Mouse (Mus musculus) hindbrain, embryonic 11.5 days (tissue): ENCODE measurements around the gene 1600014C23Rik. TPM values are rescaled to one million over a fixed set of nuclear protein-coding genes. Genes with fewer than 3 reads are reported as not detected.

ENCODE experiments used
- ATAC-seq: fragments of 200-750 bp; cut with Nextera tagmentation; 2 replicates; pipeline ENCODE4 v1.8.0; 2017; ENCODE audit warnings: mild to moderate bottlenecking, moderate TSS enrichment, moderate library complexity; ENCODE audit not compliant: low FRiP score
- DNase-seq: peaks from one replicate; pipeline ENCODE4 v3.0.0-alpha.2; 2015; ENCODE audit warnings: low spot score
- H3K27ac ChIP-seq: fragments of 300-500 bp; sonication (generic); 2 replicates; pipeline ENCODE4 v1.5.1; 2014; ENCODE audit warnings: mild to moderate bottlenecking, low read depth, low read length
- H3K27me3 ChIP-seq: fragments of 300-500 bp; sonication (generic); 2 replicates; pipeline ENCODE4 v1.6.1; 2014; ENCODE audit warnings: mild to moderate bottlenecking, low read length, moderate library complexity, mixed read lengths; ENCODE audit not compliant: control insufficient read depth, insufficient read depth
- H3K36me3 ChIP-seq: fragments of 300-500 bp; sonication (generic); 2 replicates; pipeline ENCODE4 v1.6.1; 2014; ENCODE audit warnings: mild to moderate bottlenecking, low read length, moderate library complexity, mixed read lengths; ENCODE audit not compliant: control insufficient read depth, insufficient read depth
- H3K4me1 ChIP-seq: fragments of 300-500 bp; sonication (generic); replicated peaks from 2 replicates; pipeline ENCODE4 v1.6.1; 2014; ENCODE audit warnings: low read length, mixed read lengths; ENCODE audit not compliant: control insufficient read depth, insufficient read depth
- H3K4me2 ChIP-seq: fragments of 300-500 bp; sonication (generic); replicated peaks from 2 replicates; pipeline ENCODE4 v1.6.1; 2014; ENCODE audit warnings: mild to moderate bottlenecking, low read depth, low read length
- H3K4me3 ChIP-seq: fragments of 300-500 bp; sonication (generic); 2 replicates; pipeline ENCODE4 v1.5.1; 2014; ENCODE audit warnings: low read depth, low read length
- H3K9ac ChIP-seq: fragments of 300-500 bp; sonication (generic); 2 replicates; pipeline ENCODE4 v1.6.1; 2014; ENCODE audit warnings: low read depth, low read length
- H3K9me3 ChIP-seq: fragments of 300-500 bp; sonication (generic); 2 replicates; pipeline ENCODE4 v1.6.1; 2016; ENCODE audit warnings: low read length; ENCODE audit not compliant: control insufficient read depth
- WGBS: fragments of 180-500 bp; shearing (Covaris S2); extraction: QIAGEN DNeasy Blood & Tissue Kit; methylation state at CpG from one replicate; pipeline ENCODE4 v1.1.7; 2014; 5-methylcytosine and 5-hydroxymethylcytosine counted together
- polyA plus RNA-seq: library from polyadenylated mRNA; unstranded; fragments of >200 nt; fragmentation: Nextera tagmentation; extraction: Ambion mirVana; gene quantifications from 2 replicates; pipeline ENCODE4 v1.2.1, GENCODE M21; 2014

1600014C23Rik gene
- 0.32 and 0.37 TPM in 2 replicates for polyA plus RNA-seq

GRCm38 (mm10) chr17:45733735-45734301 is at the start of gene 1600014C23Rik:
1600014C23Rik (minus strand) TSS chr17:45733844.
- under 1% methylated on average over 41 of the region's 41 CpGs for WGBS
- peaks cover 2% of the 10 kb centered on the region; the same call in 1 of the 2 replicates for H3K27me3 ChIP-seq
- H3K4me3 ChIP-seq = peak within 1 kb of the TSS; percentile 29
- H3K4me1 ChIP-seq = peaks cover 12% of the 10 kb centered on the region; the same call in 1 of the 2 replicates
- peak within 1 kb of the TSS; percentile 65 for H3K9ac ChIP-seq
- H3K4me2 ChIP-seq = peak within 1 kb of the TSS; percentile 64
- H3K27ac ChIP-seq = 0 out of 2 replicates have a peak within 1 kb of the TSS, but pooled peaks have one; percentile 18
- peak; percentile 17 for ATAC-seq
- no peaks in the 10 kb centered on the region for H3K36me3 ChIP-seq
- no peaks in the 10 kb centered on the region for H3K9me3 ChIP-seq
- peak; percentile 73 for DNase-seq

GRCm38 (mm10) chr17:45778446-45778845 is 44.8 kb upstream of the 1600014C23Rik start:
- H3K4me2 ChIP-seq = no peak overlapping the region
- WGBS = 94% methylated on average over 4 of the region's 4 CpGs
- DNase-seq = no peak

GRCm38 (mm10) chr17:45777431-45777830 is 43.8 kb upstream of the 1600014C23Rik start:
- Histone ChIP-seq H3K36me3 (no peaks in the 10 kb centered on the region), H3K27ac (no peak overlapping the region), H3K27me3 (no peaks in the 10 kb centered on the region), H3K9ac (no peak overlapping the region), H3K9me3 (no peaks in the 10 kb centered on the region), H3K4me1 (no peaks in the 10 kb centered on the region), H3K4me3 (no peak overlapping the region), H3K4me2 (no peak overlapping the region)
- WGBS = 71% methylated on average over 6 of the region's 6 CpGs
- DNase-seq (no peak), ATAC-seq (no peak)

More at GRCm38 (mm10) chr17:45778446-45778845, 44.8 kb upstream of the 1600014C23Rik start:
- no peak overlapping the region for H3K27ac ChIP-seq
- no peak overlapping the region for H3K9ac ChIP-seq
- no peak for ATAC-seq
- no peak overlapping the region for H3K4me3 ChIP-seq
- no peaks in the 10 kb centered on the region for H3K36me3 ChIP-seq
- H3K9me3 ChIP-seq = no peaks in the 10 kb centered on the region
- H3K4me1 ChIP-seq = no peaks in the 10 kb centered on the region
- H3K27me3 ChIP-seq = no peaks in the 10 kb centered on the region

GRCm38 (mm10) chr17:45776185-45776584 is 42.5 kb upstream of the 1600014C23Rik start:
- Histone ChIP-seq H3K4me3 (no peak overlapping the region), H3K36me3 (no peaks in the 10 kb centered on the region), H3K4me1 (no peaks in the 10 kb centered on the region), H3K27me3 (no peaks in the 10 kb centered on the region), H3K9ac (no peak overlapping the region), H3K27ac (no peak overlapping the region), H3K4me2 (no peak overlapping the region), H3K9me3 (no peaks in the 10 kb centered on the region)
- ATAC-seq (no peak), DNase-seq (no peak)
- 98% methylated on average over 8 of the region's 8 CpGs for WGBS

- Histone ChIP-seq H3K27me3 (no peaks in the 10 kb centered on the region), H3K4me1 (no peaks in the 10 kb centered on the region), H3K4me3 (no peak overlapping the region), H3K9ac (no peak overlapping the region), H3K36me3 (no peaks in the 10 kb centered on the region), H3K27ac (no peak overlapping the region), H3K4me2 (no peak overlapping the region), H3K9me3 (no peaks in the 10 kb centered on the region)
- no peak for ATAC-seq
- WGBS = 88% methylated on average over 9 of the region's 9 CpGs
- DNase-seq = no peak
Measured at GRCm38 (mm10) chr17:45775468-45775867, 41.8 kb upstream of the 1600014C23Rik start.

GRCm38 (mm10) chr17:45772566-45772965 is 38.9 kb upstream of the 1600014C23Rik start:
- Histone ChIP-seq H3K27me3 (no peaks in the 10 kb centered on the region), H3K27ac (no peak overlapping the region), H3K4me2 (no peak overlapping the region), H3K9me3 (no peaks in the 10 kb centered on the region), H3K4me3 (no peak overlapping the region), H3K36me3 (no peaks in the 10 kb centered on the region), H3K4me1 (no peaks in the 10 kb centered on the region), H3K9ac (no peak overlapping the region)
- DNase-seq (no peak), ATAC-seq (no peak)
- 73% methylated on average over 3 of the region's 3 CpGs for WGBS

GRCm38 (mm10) chr17:45772096-45772495 is 38.5 kb upstream of the 1600014C23Rik start:
- ATAC-seq (no peak), DNase-seq (no peak)
- H3K9me3 ChIP-seq = no peaks in the 10 kb centered on the region
- WGBS = 84% methylated on average over 8 of the region's 8 CpGs
- H3K4me2 ChIP-seq = no peak overlapping the region
- no peaks in the 10 kb centered on the region for H3K27me3 ChIP-seq
- no peak overlapping the region for H3K27ac ChIP-seq
- H3K36me3 ChIP-seq = no peaks in the 10 kb centered on the region
- peaks cover 1% of the 10 kb centered on the region; the same call in 1 of the 2 replicates for H3K4me1 ChIP-seq
- no peak overlapping the region for H3K4me3 ChIP-seq
- H3K9ac ChIP-seq = no peak overlapping the region

- no peak for ATAC-seq
- H3K36me3 ChIP-seq = no peaks in the 10 kb centered on the region
- DNase-seq = no peak
- H3K9ac ChIP-seq = no peak overlapping the region
- H3K9me3 ChIP-seq = no peaks in the 10 kb centered on the region
- no peak overlapping the region for H3K27ac ChIP-seq
- WGBS = 28% methylated on average over 6 of the region's 6 CpGs
- H3K4me1 ChIP-seq = peaks cover 2% of the 10 kb centered on the region
- no peak overlapping the region for H3K4me2 ChIP-seq
- H3K4me3 ChIP-seq = no peak overlapping the region
- no peaks in the 10 kb centered on the region for H3K27me3 ChIP-seq
Measured at GRCm38 (mm10) chr17:45770441-45770840, 36.8 kb upstream of the 1600014C23Rik start.

- H3K27me3 ChIP-seq = no peaks in the 10 kb centered on the region
- ATAC-seq (no peak), DNase-seq (no peak)
- no peak overlapping the region for H3K27ac ChIP-seq
- H3K4me1 ChIP-seq = peaks cover 2% of the 10 kb centered on the region
- H3K4me2 ChIP-seq = no peak overlapping the region
- H3K36me3 ChIP-seq = no peaks in the 10 kb centered on the region
- no peak overlapping the region for H3K9ac ChIP-seq
- no peaks in the 10 kb centered on the region for H3K9me3 ChIP-seq
- H3K4me3 ChIP-seq = no peak overlapping the region
- WGBS = 82% methylated on average over 6 of the region's 6 CpGs
Measured at GRCm38 (mm10) chr17:45769821-45770220, 36.2 kb upstream of the 1600014C23Rik start.
